Mouse (Mus musculus) bone marrow macrophage, adult 2 months (primary cell): Measurements from ENCODE around the gene Dock11. TPM values are rescaled to one million over a fixed set of nuclear protein-coding genes. Genes with fewer than 3 reads are reported as not detected.

ENCODE experiments used
- H3K27ac ChIP-seq: 2 replicates; pipeline ENCODE4 v1.5.1; 2012; ENCODE audit warnings: low read depth, low read length; ENCODE audit not compliant: insufficient read depth
- H3K4me1 ChIP-seq: 2 replicates; pipeline ENCODE4 v1.6.1; 2012; ENCODE audit warnings: low read length; ENCODE audit not compliant: control insufficient read depth, insufficient read depth
- H3K4me3 ChIP-seq: 2 replicates; pipeline ENCODE4 v1.5.1; 2012; ENCODE audit warnings: mild to moderate bottlenecking, low read length, moderate library complexity; ENCODE audit not compliant: insufficient read depth
- CTCF ChIP-seq: IDR thresholded peaks from 2 replicates; pipeline ENCODE4 v1.5.1; 2012; ENCODE audit warnings: low read depth, mild to moderate bottlenecking, low read length, moderate library complexity
- POLR2A ChIP-seq: IDR thresholded peaks from 2 replicates; pipeline ENCODE4 v1.6.1; 2012; ENCODE audit warnings: mild to moderate bottlenecking, low read depth, low read length, borderline replicate concordance
- polyA plus RNA-seq: library from polyadenylated mRNA; stranded (reverse); fragments of >200 nt; gene quantifications from 2 replicates; pipeline ENCODE4 v1.2.4, GENCODE M21; 2012; ENCODE audit not compliant: missing spikeins, insufficient read depth, insufficient read length

Gene Dock11
- polyA plus RNA-seq = 56.9 and 64.1 TPM in 2 replicates

- H3K4me1 ChIP-seq = peaks cover 15% of the 10 kb centered on the region
- H3K4me3 ChIP-seq = peak within 1 kb of the TSS; percentile 83
- peak within 1 kb of the TSS; percentile 59 for H3K27ac ChIP-seq
- TF ChIP-seq CTCF (no peak), POLR2A (no peak)
Observed at GRCm38 (mm10) chrX:35888087-35888895, at the start of gene Dock11. TSS of gene Dock11 (plus strand) at chrX:35888832.

- TF ChIP-seq CTCF (no peak), POLR2A (no peak)
- Histone ChIP-seq H3K4me1 (no peaks in the 10 kb centered on the region), H3K27ac (no peak overlapping the region), H3K4me3 (no peak overlapping the region)
Observed at GRCm38 (mm10) chrX:35879703-35880102, 8.9 kb upstream of the Dock11 start.

GRCm38 (mm10) chrX:35888945-35889799, 540 bp downstream of the Dock11 start:
- Histone ChIP-seq H3K27ac (peak overlapping the region; percentile 59), H3K4me1 (peaks cover 20% of the 10 kb centered on the region), H3K4me3 (peak overlapping the region; percentile 83)
- TF ChIP-seq CTCF = no peak
- no peak for TF ChIP-seq POLR2A

GRCm38 (mm10) chrX:35889800-35890106, 1.1 kb downstream of the Dock11 start:
- Histone ChIP-seq H3K4me1 (peaks cover 25% of the 10 kb centered on the region), H3K27ac (no peak overlapping the region), H3K4me3 (peak overlapping the region; percentile 83)
- TF ChIP-seq POLR2A = no peak
- TF ChIP-seq CTCF = no peak

- Histone ChIP-seq H3K4me1 (peaks cover 38% of the 10 kb centered on the region), H3K4me3 (no peak overlapping the region; the same call in 1 of the 2 replicates), H3K27ac (no peak overlapping the region)
- TF ChIP-seq POLR2A (no peak), CTCF (no peak)
Observed at GRCm38 (mm10) chrX:35891534-35892125, 3.0 kb downstream of the Dock11 start.

GRCm38 (mm10) chrX:35892377-35892776, 3.7 kb downstream of the Dock11 start:
- no peak for TF ChIP-seq CTCF
- no peak for TF ChIP-seq POLR2A
- no peak overlapping the region for H3K4me3 ChIP-seq
- peaks cover 40% of the 10 kb centered on the region for H3K4me1 ChIP-seq
- H3K27ac ChIP-seq = no peak overlapping the region

GRCm38 (mm10) chrX:35897648-35898500, 9.2 kb downstream of the Dock11 start:
- Histone ChIP-seq H3K4me1 (peaks cover 44% of the 10 kb centered on the region), H3K27ac (peak overlapping the region; percentile 86), H3K4me3 (peak overlapping the region; percentile 29)
- TF ChIP-seq POLR2A (no peak), CTCF (no peak)

GRCm38 (mm10) chrX:35898501-35898766, 9.8 kb downstream of the Dock11 start:
- Histone ChIP-seq H3K4me3 (no peak overlapping the region), H3K27ac (peak overlapping the region; percentile 86), H3K4me1 (peaks cover 42% of the 10 kb centered on the region)
- TF ChIP-seq POLR2A = no peak
- no peak for TF ChIP-seq CTCF

- Histone ChIP-seq H3K4me1 (peaks cover 24% of the 10 kb centered on the region), H3K4me3 (peak overlapping the region; percentile 51), H3K27ac (peak overlapping the region; percentile 26; the same call in 1 of the 2 replicates)
- no peak for TF ChIP-seq POLR2A
- TF ChIP-seq CTCF = no peak
Observed at GRCm38 (mm10) chrX:35904352-35904751, 15.7 kb downstream of the Dock11 start.
